Mouse (Mus musculus) intestine, postnatal 0 days (tissue): ENCODE measurements around the gene Notch1. TPM values are rescaled to one million over a fixed set of nuclear protein-coding genes. Genes with fewer than 3 reads are reported as not detected.

Experiments used
- ATAC-seq: fragments of 200-750 bp; cut with Nextera tagmentation; 2 replicates; pipeline ENCODE4 v1.8.0; 2017; ENCODE audit warnings: mild to moderate bottlenecking, moderate TSS enrichment, moderate library complexity
- H3K27ac ChIP-seq: fragments of 300-500 bp; sonication (generic); 2 replicates; pipeline ENCODE4 v1.5.1; 2014; ENCODE audit warnings: mild to moderate bottlenecking, low read depth, low read length, moderate library complexity
- H3K27me3 ChIP-seq: fragments of 300-500 bp; sonication (generic); replicated peaks from 2 replicates; pipeline ENCODE4 v1.6.1; 2014; ENCODE audit warnings: low read length, mixed read lengths; ENCODE audit not compliant: control insufficient read depth, insufficient read depth
- H3K36me3 ChIP-seq: fragments of 300-500 bp; sonication (generic); 2 replicates; pipeline ENCODE4 v1.6.1; 2014; ENCODE audit warnings: mild to moderate bottlenecking, moderate library complexity; ENCODE audit not compliant: control insufficient read depth, insufficient read depth
- H3K4me1 ChIP-seq: fragments of 300-500 bp; sonication (generic); replicated peaks from 2 replicates; pipeline ENCODE4 v1.6.1; 2014; ENCODE audit warnings: antibody characterized with exemption, low read length, mixed read lengths; ENCODE audit not compliant: control insufficient read depth, insufficient read depth
- H3K4me2 ChIP-seq: fragments of 300-500 bp; sonication (generic); replicated peaks from 2 replicates; pipeline ENCODE4 v1.6.1; 2014; ENCODE audit warnings: low read depth, mild to moderate bottlenecking, moderate library complexity
- H3K4me3 ChIP-seq: fragments of 300-500 bp; sonication (generic); 2 replicates; pipeline ENCODE4 v1.5.1; 2014; ENCODE audit warnings: low read depth, low read length
- H3K9ac ChIP-seq: fragments of 300-500 bp; sonication (generic); 2 replicates; pipeline ENCODE4 v1.6.1; 2014; ENCODE audit warnings: mild to moderate bottlenecking, low read depth, low read length
- H3K9me3 ChIP-seq: fragments of 300-500 bp; sonication (generic); 2 replicates; pipeline ENCODE4 v1.6.1; 2016; ENCODE audit warnings: mixed run types; ENCODE audit not compliant: control insufficient read depth
- CTCF ChIP-seq: sonication (generic); IDR thresholded peaks from 2 replicates; pipeline ENCODE4 v1.5.1; 2016; ENCODE audit warnings: low read depth, mild to moderate bottlenecking, control low read depth, antibody characterized with exemption, moderate library complexity
- WGBS: fragments of 180-500 bp; shearing (Covaris S2); extraction: QIAGEN DNeasy Blood & Tissue Kit; methylation state at CpG from one replicate; pipeline ENCODE4 v1.1.7; 2014; 5-methylcytosine and 5-hydroxymethylcytosine counted together
- polyA plus RNA-seq: library from polyadenylated mRNA; unstranded; fragments of >200 nt; fragmentation: Nextera tagmentation; extraction: Ambion mirVana; gene quantifications from 2 replicates; pipeline ENCODE4 v1.2.1, GENCODE M21; 2015

The Notch1 gene
- polyA plus RNA-seq, 1 experiment from 2014 or later: 3.6 TPM

GRCm38 (mm10) chr2:26513105-26513745 lies 3.2 kb downstream of the Notch1 start:
- H3K4me2 ChIP-seq: no peak overlapping the region
- no peak for TF ChIP-seq CTCF
- no peak overlapping the region for H3K27ac ChIP-seq
- H3K4me3 ChIP-seq: no peak overlapping the region
- H3K4me1 ChIP-seq: peaks cover 9% of the 10 kb centered on the region
- no peaks in the 10 kb centered on the region for H3K36me3 ChIP-seq
- H3K9me3 ChIP-seq: no peaks in the 10 kb centered on the region
- WGBS: 42% methylated on average over 4 of the region's 4 CpGs
- no peak overlapping the region for H3K9ac ChIP-seq
- no peaks in the 10 kb centered on the region for H3K27me3 ChIP-seq
- ATAC-seq: peak; percentile 44

GRCm38 (mm10) chr2:26508661-26509060 lies 7.8 kb downstream of the Notch1 start:
- Histone ChIP-seq H3K4me1 (peaks cover 4% of the 10 kb centered on the region), H3K27ac (no peak overlapping the region), H3K4me3 (no peak overlapping the region), H3K9ac (no peak overlapping the region), H3K9me3 (no peaks in the 10 kb centered on the region), H3K36me3 (no peaks in the 10 kb centered on the region), H3K27me3 (no peaks in the 10 kb centered on the region), H3K4me2 (no peak overlapping the region)
- WGBS: 80% methylated on average over 5 of the region's 5 CpGs
- ATAC-seq: no peak
- no peak for TF ChIP-seq CTCF

- H3K9ac ChIP-seq: no peak overlapping the region
- no peak overlapping the region for H3K4me2 ChIP-seq
- 37% methylated on average over 6 of the region's 6 CpGs for WGBS
- H3K36me3 ChIP-seq: no peaks in the 10 kb centered on the region
- H3K27ac ChIP-seq: peak overlapping the region; percentile 68
- no peaks in the 10 kb centered on the region for H3K27me3 ChIP-seq
- no peak for TF ChIP-seq CTCF
- H3K4me3 ChIP-seq: no peak overlapping the region
- H3K4me1 ChIP-seq: no peaks in the 10 kb centered on the region
- no peak for ATAC-seq
- H3K9me3 ChIP-seq: no peaks in the 10 kb centered on the region
These were observed 8.5 kb downstream of the Notch1 start for GRCm38 (mm10) chr2:26507961-26508391.

- 13% methylated on average over 7 of the region's 7 CpGs for WGBS
- no peak for ATAC-seq
- Histone ChIP-seq H3K27ac (peak overlapping the region; percentile 68), H3K9ac (no peak overlapping the region), H3K9me3 (no peaks in the 10 kb centered on the region), H3K27me3 (no peaks in the 10 kb centered on the region), H3K36me3 (no peaks in the 10 kb centered on the region), H3K4me2 (0 out of 2 replicates have a peak overlapping the region, but pooled peaks have one; percentile 40), H3K4me3 (no peak overlapping the region), H3K4me1 (no peaks in the 10 kb centered on the region)
- TF ChIP-seq CTCF: no peak
These were observed 9.0 kb downstream of the Notch1 start for GRCm38 (mm10) chr2:26507481-26507886.

- 89% methylated on average over 3 of the region's 3 CpGs for WGBS
- Histone ChIP-seq H3K4me1 (no peaks in the 10 kb centered on the region), H3K4me3 (no peak overlapping the region), H3K27ac (peak overlapping the region; percentile 68), H3K9ac (no peak overlapping the region), H3K27me3 (no peaks in the 10 kb centered on the region), H3K4me2 (no peak overlapping the region), H3K36me3 (no peaks in the 10 kb centered on the region), H3K9me3 (no peaks in the 10 kb centered on the region)
- TF ChIP-seq CTCF: no peak
- ATAC-seq: no peak
These were observed 9.7 kb downstream of the Notch1 start for GRCm38 (mm10) chr2:26506746-26507280.

- peak overlapping the region; percentile 96 for H3K4me2 ChIP-seq
- WGBS: 71% methylated on average over 9 of the region's 9 CpGs
- H3K27me3 ChIP-seq: no peaks in the 10 kb centered on the region
- no peaks in the 10 kb centered on the region for H3K36me3 ChIP-seq
- no peaks in the 10 kb centered on the region for H3K9me3 ChIP-seq
- 0 out of 2 replicates have a peak overlapping the region, but pooled peaks have one; percentile 1 for H3K27ac ChIP-seq
- no peak overlapping the region for H3K4me3 ChIP-seq
- ATAC-seq: no peak
- peaks cover 12% of the 10 kb centered on the region for H3K4me1 ChIP-seq
- no peak overlapping the region for H3K9ac ChIP-seq
- TF ChIP-seq CTCF: no peak
These were observed 11.5 kb downstream of the Notch1 start for GRCm38 (mm10) chr2:26504772-26505480.
